Mouse (Mus musculus): ENCODE results near the gene Rpl26.

DNA sequence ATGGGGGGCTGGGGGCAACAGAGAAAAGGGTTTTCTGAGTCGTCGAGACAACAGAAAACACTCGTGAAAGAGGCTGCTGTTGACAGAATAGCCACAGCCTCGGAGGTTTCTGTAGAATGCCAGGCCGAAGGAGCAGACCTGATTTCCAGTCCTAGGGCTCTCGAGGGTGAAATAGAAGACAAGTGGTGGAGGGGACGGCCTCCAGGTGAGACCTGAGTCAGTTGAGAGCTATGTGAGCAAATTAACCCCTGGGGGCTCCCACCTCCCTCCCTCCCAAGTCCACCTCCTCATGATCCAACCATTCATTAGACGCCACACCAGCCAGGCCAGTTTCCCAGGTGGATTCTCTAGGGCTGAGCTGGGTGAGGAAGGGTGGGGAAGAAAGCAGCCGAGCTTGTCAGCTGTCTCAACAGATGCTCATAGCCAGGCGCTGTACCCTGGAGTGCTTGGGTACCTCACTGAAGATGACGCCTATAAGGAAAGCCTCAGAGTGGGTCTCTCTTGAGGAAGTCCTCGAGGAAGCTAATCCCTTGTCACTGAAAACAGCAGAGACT is 7.4 kb upstream of the Rpl26 start:
- TF ChIP-seq POLR2A (IDR thresholded peaks at IDR 0.05; ENCODE audit: borderline replicate concordance, low read depth, low read length), result no peak
- TF ChIP-seq CTCF (IDR thresholded peaks at IDR 0.05; ENCODE audit: low read depth, low read length), result no peak

Data from bone marrow macrophage, adult 2 months (primary cell).